Mouse (Mus musculus): Measurements from ENCODE around the gene Gm49361. TPM values are rescaled to one million over a fixed set of nuclear protein-coding genes. Genes with fewer than 3 reads are reported as not detected.

Gm49361 gene
- total RNA-seq, 1 experiment from 2014 or later = not detected

Other genes with a start within 250 kb of the Gm49361 start
- gene Il17d, start 221.3 kb downstream of the Gm49361 start, total RNA-seq (2017) = not detected in 2 replicates
- 2.7 and 4.2 TPM in 2 replicates for gene Eef1akmt1, start 174.5 kb downstream of the Gm49361 start, total RNA-seq (2017)
- 23.9 and 27.1 TPM in 2 replicates for gene Xpo4, start 80.7 kb downstream of the Gm49361 start, total RNA-seq (2017)
- gene Lats2, start 12.3 kb upstream of the Gm49361 start, total RNA-seq (2017) = 58.7 and 59.2 TPM in 2 replicates
- 34.6 and 47.8 TPM in 2 replicates for gene Sap18, start 52.1 kb upstream of the Gm49361 start, total RNA-seq (2017)
- gene Ska3, start 80.1 kb upstream of the Gm49361 start, total RNA-seq (2017) = 0.61 TPM in 1 of 2 replicates, not detected in the other
- 15.6 and 19.2 TPM in 2 replicates for gene Mrpl57, start 80.1 kb upstream of the Gm49361 start, total RNA-seq (2017)
- gene Zdhhc20, start 144.2 kb upstream of the Gm49361 start, total RNA-seq (2017) = 86.4 and 94.2 TPM in 2 replicates